Mouse (Mus musculus): ENCODE results near the gene Rfx7. TPM values are rescaled to one million over a fixed set of nuclear protein-coding genes. Genes with fewer than 3 reads are reported as not detected.
"Not testable (repeated sequence)": the region's sequence is repeated elsewhere in the genome, so short reads cannot be mapped to it uniquely, and the experiment has no call there.

Rfx7 gene
- polyA plus RNA-seq, 1 experiment: 54.6 TPM

GRCm38 (mm10) chr9:72560316-72560715 lies 28.3 kb downstream of the Rfx7 start:
- no peak overlapping the region for H3K27ac ChIP-seq (ENCODE audit: insufficient read depth, low read length)
- H3K4me3 ChIP-seq (ENCODE audit: low read depth, low read length): no peak overlapping the region
- no peaks in the 10 kb centered on the region for H3K36me3 ChIP-seq (ENCODE audit: control insufficient read depth, insufficient read depth, low read length, poor library complexity, severe bottlenecking)
- H3K9me3 ChIP-seq (replicated peaks; ENCODE audit: control insufficient read depth, insufficient read depth, low read length, poor library complexity, severe bottlenecking): no peaks in the 10 kb centered on the region
- TF ChIP-seq CTCF (IDR thresholded peaks at IDR 0.05; ENCODE audit: low read depth, low read length) (no peak), POLR2A (IDR thresholded peaks at IDR 0.05; ENCODE audit: insufficient read depth, low read length) (no peak), EP300 (IDR thresholded peaks at IDR 0.05; ENCODE audit: insufficient read depth, low read depth, low read length) (no peak)
- H3K4me1 ChIP-seq (ENCODE audit: control insufficient read depth, insufficient read depth, low read length): no peaks in the 10 kb centered on the region
- H3K27me3 ChIP-seq (ENCODE audit: control insufficient read depth, insufficient read depth, low read length, poor library complexity, severe bottlenecking): no peaks in the 10 kb centered on the region
- H3K9ac ChIP-seq (ENCODE audit: low read depth, poor library complexity, severe bottlenecking): no peak overlapping the region

- Histone ChIP-seq H3K9ac (ENCODE audit: low read depth, poor library complexity, severe bottlenecking) (no peak overlapping the region), H3K36me3 (ENCODE audit: control insufficient read depth, insufficient read depth, low read length, poor library complexity, severe bottlenecking) (no peaks in the 10 kb centered on the region), H3K9me3 (replicated peaks; ENCODE audit: control insufficient read depth, insufficient read depth, low read length, poor library complexity, severe bottlenecking) (no peaks in the 10 kb centered on the region), H3K27me3 (ENCODE audit: control insufficient read depth, insufficient read depth, low read length, poor library complexity, severe bottlenecking) (no peaks in the 10 kb centered on the region), H3K27ac (ENCODE audit: insufficient read depth, low read length) (no peak overlapping the region), H3K4me1 (ENCODE audit: control insufficient read depth, insufficient read depth, low read length) (no peaks in the 10 kb centered on the region), H3K4me3 (ENCODE audit: low read depth, low read length) (no peak overlapping the region)
- TF ChIP-seq EP300 (IDR thresholded peaks at IDR 0.05; ENCODE audit: insufficient read depth, low read depth, low read length) (no peak), POLR2A (IDR thresholded peaks at IDR 0.05; ENCODE audit: insufficient read depth, low read length) (no peak), CTCF (IDR thresholded peaks at IDR 0.05; ENCODE audit: low read depth, low read length) (no peak)
Measured at GRCm38 (mm10) chr9:72563277-72563676, 31.2 kb downstream of the Rfx7 start.

GRCm38 (mm10) chr9:72567116-72567515 lies 35.1 kb downstream of the Rfx7 start:
- H3K9me3 ChIP-seq (replicated peaks; ENCODE audit: control insufficient read depth, insufficient read depth, low read length, poor library complexity, severe bottlenecking): no peaks in the 10 kb centered on the region
- H3K9ac ChIP-seq (ENCODE audit: low read depth, poor library complexity, severe bottlenecking): no peak overlapping the region
- H3K27me3 ChIP-seq (ENCODE audit: control insufficient read depth, insufficient read depth, low read length, poor library complexity, severe bottlenecking): no peaks in the 10 kb centered on the region
- no peak overlapping the region for H3K4me3 ChIP-seq (ENCODE audit: low read depth, low read length)
- H3K4me1 ChIP-seq (ENCODE audit: control insufficient read depth, insufficient read depth, low read length): no peaks in the 10 kb centered on the region
- H3K27ac ChIP-seq (ENCODE audit: insufficient read depth, low read length): no peak overlapping the region
- TF ChIP-seq CTCF (IDR thresholded peaks at IDR 0.05; ENCODE audit: low read depth, low read length) (no peak), POLR2A (IDR thresholded peaks at IDR 0.05; ENCODE audit: insufficient read depth, low read length) (no peak)
- H3K36me3 ChIP-seq (ENCODE audit: control insufficient read depth, insufficient read depth, low read length, poor library complexity, severe bottlenecking): no peaks in the 10 kb centered on the region

- Histone ChIP-seq H3K4me1 (ENCODE audit: control insufficient read depth, insufficient read depth, low read length) (no peaks in the 10 kb centered on the region), H3K9me3 (replicated peaks; ENCODE audit: control insufficient read depth, insufficient read depth, low read length, poor library complexity, severe bottlenecking) (no peaks in the 10 kb centered on the region), H3K36me3 (ENCODE audit: control insufficient read depth, insufficient read depth, low read length, poor library complexity, severe bottlenecking) (no peaks in the 10 kb centered on the region; the same call in 1 of the 2 replicates), H3K27ac (ENCODE audit: insufficient read depth, low read length) (no peak overlapping the region), H3K4me3 (ENCODE audit: low read depth, low read length) (no peak overlapping the region), H3K27me3 (ENCODE audit: control insufficient read depth, insufficient read depth, low read length, poor library complexity, severe bottlenecking) (no peaks in the 10 kb centered on the region), H3K9ac (ENCODE audit: low read depth, poor library complexity, severe bottlenecking) (no peak overlapping the region)
- TF ChIP-seq EP300 (IDR thresholded peaks at IDR 0.05; ENCODE audit: insufficient read depth, low read depth, low read length) (no peak), CTCF (IDR thresholded peaks at IDR 0.05; ENCODE audit: low read depth, low read length) (no peak), POLR2A (IDR thresholded peaks at IDR 0.05; ENCODE audit: insufficient read depth, low read length) (no peak)
Measured at GRCm38 (mm10) chr9:72580216-72580615, 48.2 kb downstream of the Rfx7 start.

- peaks cover 2% of the 10 kb centered on the region for H3K36me3 ChIP-seq (ENCODE audit: control insufficient read depth, insufficient read depth, low read length, poor library complexity, severe bottlenecking)
- H3K9me3 ChIP-seq (replicated peaks; ENCODE audit: control insufficient read depth, insufficient read depth, low read length, poor library complexity, severe bottlenecking): no peaks in the 10 kb centered on the region
- no peaks in the 10 kb centered on the region for H3K27me3 ChIP-seq (ENCODE audit: control insufficient read depth, insufficient read depth, low read length, poor library complexity, severe bottlenecking)
- no peak overlapping the region for H3K9ac ChIP-seq (ENCODE audit: low read depth, poor library complexity, severe bottlenecking)
- no peaks in the 10 kb centered on the region for H3K4me1 ChIP-seq (ENCODE audit: control insufficient read depth, insufficient read depth, low read length)
- TF ChIP-seq EP300 (IDR thresholded peaks at IDR 0.05; ENCODE audit: insufficient read depth, low read depth, low read length) (no peak), POLR2A (IDR thresholded peaks at IDR 0.05; ENCODE audit: insufficient read depth, low read length) (no peak), CTCF (IDR thresholded peaks at IDR 0.05; ENCODE audit: low read depth, low read length) (no peak)
- H3K27ac ChIP-seq (ENCODE audit: insufficient read depth, low read length): no peak overlapping the region
- no peak overlapping the region for H3K4me3 ChIP-seq (ENCODE audit: low read depth, low read length)
Measured at GRCm38 (mm10) chr9:72590861-72591260, 58.8 kb downstream of the Rfx7 start.

GRCm38 (mm10) chr9:72592016-72592415 lies 60.0 kb downstream of the Rfx7 start:
- H3K4me1 ChIP-seq (ENCODE audit: control insufficient read depth, insufficient read depth, low read length): no peaks in the 10 kb centered on the region
- TF ChIP-seq CTCF (IDR thresholded peaks at IDR 0.05; ENCODE audit: low read depth, low read length): no peak
- TF ChIP-seq EP300 (IDR thresholded peaks at IDR 0.05; ENCODE audit: insufficient read depth, low read depth, low read length): no peak
- no peak for TF ChIP-seq POLR2A (IDR thresholded peaks at IDR 0.05; ENCODE audit: insufficient read depth, low read length)
- no peak overlapping the region for H3K27ac ChIP-seq (ENCODE audit: insufficient read depth, low read length)
- H3K4me3 ChIP-seq (ENCODE audit: low read depth, low read length): no peak overlapping the region
- no peaks in the 10 kb centered on the region for H3K27me3 ChIP-seq (ENCODE audit: control insufficient read depth, insufficient read depth, low read length, poor library complexity, severe bottlenecking)
- no peaks in the 10 kb centered on the region for H3K9me3 ChIP-seq (replicated peaks; ENCODE audit: control insufficient read depth, insufficient read depth, low read length, poor library complexity, severe bottlenecking)
- no peak overlapping the region for H3K9ac ChIP-seq (ENCODE audit: low read depth, poor library complexity, severe bottlenecking)
- H3K36me3 ChIP-seq (ENCODE audit: control insufficient read depth, insufficient read depth, low read length, poor library complexity, severe bottlenecking): peaks cover 2% of the 10 kb centered on the region

- not testable (repeated sequence) for H3K36me3 ChIP-seq (ENCODE audit: control insufficient read depth, insufficient read depth, low read length, poor library complexity, severe bottlenecking); H3K27ac ChIP-seq (ENCODE audit: insufficient read depth, low read length); H3K9ac ChIP-seq (ENCODE audit: low read depth, poor library complexity, severe bottlenecking); H3K27me3 ChIP-seq (ENCODE audit: control insufficient read depth, insufficient read depth, low read length, poor library complexity, severe bottlenecking); H3K4me1 ChIP-seq (ENCODE audit: control insufficient read depth, insufficient read depth, low read length); H3K9me3 ChIP-seq (replicated peaks; ENCODE audit: control insufficient read depth, insufficient read depth, low read length, poor library complexity, severe bottlenecking); H3K4me3 ChIP-seq (ENCODE audit: low read depth, low read length)
Measured at GRCm38 (mm10) chr9:72594656-72595055, 62.6 kb downstream of the Rfx7 start.
